11 mouse cellular contexts compared by ENCODE assay signal in genomic region chr15:65630476-65630875, GRCm38 (mm10).
"Had no signal": no experiment of that assay in that cellular context is flagged by ENCODE, and none has a peak within 500 bp of the region (broad histone marks: within the 10 kb centered on the region; RNA-seq: fewer than 3 reads in every experiment).

No protein-coding gene starts in this region.

- DNase-seq: kidney, adult 2 months; kidney, postnatal 25 days; layer of hippocampus, postnatal 36 days; lung, embryonic 14.5 days; lung, postnatal 10 days; lung, postnatal 4 days; midbrain, embryonic 14.5 days; right cerebral cortex, postnatal 4 days; spleen, adult 18-20 months; thymus, adult 2 months; thymus, postnatal 36 days had no signal
